Mouse (Mus musculus) stomach, postnatal 0 days (tissue): ENCODE measurements around the gene Aqp9. TPM values are rescaled to one million over a fixed set of nuclear protein-coding genes. Genes with fewer than 3 reads are reported as not detected.

Experiments used
- ATAC-seq: fragments of 200-750 bp; cut with Nextera tagmentation; 2 replicates; pipeline ENCODE4 v1.8.0; 2017; ENCODE audit not compliant: low FRiP score, low TSS enrichment
- DNase-seq: peaks from one replicate; pipeline ENCODE4 v3.0.0-alpha.2; 2016; ENCODE audit warnings: low spot score
- H3K27ac ChIP-seq: fragments of 300-500 bp; sonication (generic); replicated peaks from 2 replicates; pipeline ENCODE4 v1.5.1; 2014; ENCODE audit warnings: mild to moderate bottlenecking, control low read depth
- H3K27me3 ChIP-seq: fragments of 300-500 bp; sonication (generic); 2 replicates; pipeline ENCODE4 v1.6.1; 2014; ENCODE audit warnings: low read length; ENCODE audit not compliant: control insufficient read depth, insufficient read depth
- H3K36me3 ChIP-seq: fragments of 300-500 bp; sonication (generic); 2 replicates; pipeline ENCODE4 v1.6.1; 2014; ENCODE audit warnings: low read length, mixed read lengths; ENCODE audit not compliant: control insufficient read depth, insufficient read depth
- H3K4me1 ChIP-seq: fragments of 300-500 bp; sonication (generic); replicated peaks from 2 replicates; pipeline ENCODE4 v1.6.1; 2014; ENCODE audit warnings: antibody characterized with exemption; ENCODE audit not compliant: control insufficient read depth, insufficient read depth
- H3K4me2 ChIP-seq: fragments of 300-500 bp; sonication (generic); replicated peaks from 2 replicates; pipeline ENCODE4 v1.6.1; 2014; ENCODE audit warnings: low read depth, mild to moderate bottlenecking, control low read depth, moderate library complexity
- H3K4me3 ChIP-seq: fragments of 300-500 bp; sonication (generic); 2 replicates; pipeline ENCODE4 v1.5.1; 2014; ENCODE audit warnings: low read depth, low read length, control low read depth
- H3K9ac ChIP-seq: fragments of 300-500 bp; sonication (generic); 2 replicates; pipeline ENCODE4 v1.6.1; 2014; ENCODE audit warnings: mild to moderate bottlenecking, low read length, control low read depth, mixed read lengths
- H3K9me3 ChIP-seq: fragments of 300-500 bp; sonication (generic); 2 replicates; pipeline ENCODE4 v1.6.1; 2016; ENCODE audit warnings: low read length; ENCODE audit not compliant: control insufficient read depth
- CTCF ChIP-seq: IDR thresholded peaks from 2 replicates; pipeline ENCODE4 v1.5.1; 2016; ENCODE audit warnings: antibody characterized with exemption, low read depth, mild to moderate bottlenecking, moderate library complexity
- EP300 ChIP-seq: optimal IDR thresholded peaks from 2 replicates; pipeline ENCODE3; 2016; ENCODE audit warnings: antibody characterized with exemption
- WGBS: fragments of 180-500 bp; shearing (Covaris S2); extraction: QIAGEN DNeasy Blood & Tissue Kit; methylation state at CpG from one replicate; pipeline ENCODE4 v1.1.7; 2014; 5-methylcytosine and 5-hydroxymethylcytosine counted together
- polyA plus RNA-seq: library from polyadenylated mRNA; unstranded; fragments of >200 nt; fragmentation: Nextera tagmentation; extraction: Ambion mirVana; gene quantifications from 2 replicates; pipeline ENCODE4 v1.2.1, GENCODE M21; 2015

The Aqp9 gene
- polyA plus RNA-seq, 1 experiment from 2014 or later: 2.1 TPM

GRCm38 (mm10) chr9:71165510-71165909 is 3.0 kb downstream of the Aqp9 start:
- H3K27me3 ChIP-seq: no peaks in the 10 kb centered on the region
- ATAC-seq (no peak), DNase-seq (no peak)
- no peaks in the 10 kb centered on the region for H3K9me3 ChIP-seq
- no peak for TF ChIP-seq CTCF
- no peak for TF ChIP-seq EP300
- H3K9ac ChIP-seq: no peak overlapping the region
- no peak overlapping the region for H3K27ac ChIP-seq
- no peak overlapping the region for H3K4me2 ChIP-seq
- WGBS: 92% methylated on average over 2 of the region's 2 CpGs
- H3K36me3 ChIP-seq: no peaks in the 10 kb centered on the region
- H3K4me1 ChIP-seq: 0 out of 2 replicates have a peak, but pooled peaks cover 6% of the 10 kb centered on the region
- H3K4me3 ChIP-seq: no peak overlapping the region

- ATAC-seq (no peak), DNase-seq (no peak)
- H3K4me1 ChIP-seq: 0 out of 2 replicates have a peak, but pooled peaks cover 6% of the 10 kb centered on the region
- H3K9ac ChIP-seq: no peak overlapping the region
- H3K4me3 ChIP-seq: no peak overlapping the region
- TF ChIP-seq CTCF (no peak), EP300 (no peak)
- WGBS: 83% methylated on average over 6 of the region's 6 CpGs
- no peaks in the 10 kb centered on the region for H3K27me3 ChIP-seq
- H3K9me3 ChIP-seq: no peaks in the 10 kb centered on the region
- H3K36me3 ChIP-seq: no peaks in the 10 kb centered on the region
- H3K27ac ChIP-seq: no peak overlapping the region
- H3K4me2 ChIP-seq: no peak overlapping the region
These were observed 3.4 kb downstream of the Aqp9 start for GRCm38 (mm10) chr9:71165061-71165460.

DNA sequence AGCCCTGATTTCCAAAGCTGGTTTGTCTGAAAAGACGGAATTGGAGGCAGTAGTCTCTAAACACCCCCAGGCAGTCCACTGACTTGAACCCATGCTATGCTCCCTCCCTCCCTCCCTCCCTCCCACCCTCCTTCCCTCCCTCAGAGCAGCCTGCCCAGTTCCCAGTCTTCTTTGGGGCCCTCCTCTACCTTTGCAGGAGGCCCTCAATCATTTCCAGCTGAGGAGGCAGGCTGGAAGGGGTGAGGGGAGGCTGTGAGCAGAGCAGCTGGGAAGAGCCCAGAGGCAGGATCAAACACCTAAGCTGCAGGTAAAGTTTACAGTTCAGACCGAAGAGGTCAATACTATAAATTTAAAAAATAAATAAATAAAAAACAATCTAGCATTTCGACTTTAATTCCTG is 4.1 kb downstream of the Aqp9 start:
- H3K4me2 ChIP-seq: no peak overlapping the region
- H3K36me3 ChIP-seq: no peaks in the 10 kb centered on the region
- no peak overlapping the region for H3K9ac ChIP-seq
- H3K4me3 ChIP-seq: no peak overlapping the region
- DNase-seq: no peak
- H3K27ac ChIP-seq: no peak overlapping the region
- no peak for TF ChIP-seq EP300
- TF ChIP-seq CTCF: no peak
- no peak for ATAC-seq
- H3K4me1 ChIP-seq: 0 out of 2 replicates have a peak, but pooled peaks cover 6% of the 10 kb centered on the region
- H3K27me3 ChIP-seq: no peaks in the 10 kb centered on the region
- no peaks in the 10 kb centered on the region for H3K9me3 ChIP-seq
- WGBS: 65% methylated on average over 3 of the region's 3 CpGs

DNA sequence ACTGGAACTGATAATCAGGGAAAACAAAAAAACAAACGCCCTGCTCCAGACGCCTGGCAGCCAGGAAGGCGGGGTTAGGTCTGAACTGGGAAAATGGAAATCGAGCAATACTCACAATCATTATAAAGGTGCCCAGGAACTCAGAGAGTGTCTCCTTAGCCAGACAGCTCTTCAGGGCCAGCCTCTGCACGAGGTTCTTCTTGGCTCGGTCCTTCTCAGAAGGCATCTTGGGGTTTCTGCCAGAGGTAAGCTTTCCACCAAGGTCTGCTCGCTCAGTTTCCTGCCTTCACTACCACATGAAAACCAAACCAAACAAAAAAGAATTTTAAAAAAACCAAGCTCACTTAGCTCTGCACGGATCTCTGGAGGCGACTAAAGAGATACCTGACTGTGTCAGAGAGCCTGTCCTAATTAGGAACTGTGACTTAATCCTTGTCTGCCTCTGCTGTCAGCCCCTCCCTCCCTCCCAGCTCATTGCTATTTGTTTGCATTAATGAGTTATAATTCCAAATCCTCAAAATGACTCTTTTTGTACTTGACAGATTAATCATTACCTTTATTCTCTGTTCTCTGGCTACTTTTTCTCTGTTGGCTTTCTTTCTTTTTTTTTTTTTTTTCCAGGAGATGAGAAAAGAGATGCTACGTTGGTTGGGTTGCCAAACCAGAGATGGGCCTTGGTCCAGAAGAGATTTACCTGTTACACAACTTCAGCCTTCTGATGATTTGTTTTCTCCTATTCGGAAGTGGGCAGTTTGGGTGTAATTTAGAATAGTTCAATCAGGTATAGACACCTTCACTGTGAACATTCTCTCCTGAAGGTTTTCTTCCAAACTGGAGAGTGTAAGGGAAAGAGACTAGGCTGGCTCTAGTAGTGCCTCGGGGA is 5.4 kb downstream of the Aqp9 start:
- no peak overlapping the region for H3K9ac ChIP-seq
- DNase-seq: peak; percentile 12
- 50% methylated on average over 12 of the region's 12 CpGs for WGBS

GRCm38 (mm10) chr9:71162131-71162857 is 6.2 kb downstream of the Aqp9 start:
- WGBS: 81% methylated on average over 8 of the region's 8 CpGs
- no peak overlapping the region for H3K9ac ChIP-seq
- H3K27me3 ChIP-seq: no peaks in the 10 kb centered on the region
- no peaks in the 10 kb centered on the region for H3K9me3 ChIP-seq
- no peak for DNase-seq
- H3K4me3 ChIP-seq: no peak overlapping the region
- ATAC-seq: no peak
- H3K4me2 ChIP-seq: no peak overlapping the region
- H3K36me3 ChIP-seq: no peaks in the 10 kb centered on the region
- no peak overlapping the region for H3K27ac ChIP-seq
- no peaks in the 10 kb centered on the region for H3K4me1 ChIP-seq
- TF ChIP-seq CTCF (no peak), EP300 (no peak)

More for the DNA sequence above, 5.4 kb downstream of the Aqp9 start:
- 0 out of 2 replicates have a peak, but pooled peaks cover 4% of the 10 kb centered on the region for H3K4me1 ChIP-seq
- TF ChIP-seq CTCF (no peak), EP300 (no peak)
- no peaks in the 10 kb centered on the region for H3K27me3 ChIP-seq
- no peak for ATAC-seq
- H3K27ac ChIP-seq: no peak overlapping the region
- no peaks in the 10 kb centered on the region for H3K36me3 ChIP-seq
- no peaks in the 10 kb centered on the region for H3K9me3 ChIP-seq
- H3K4me2 ChIP-seq: no peak overlapping the region
- H3K4me3 ChIP-seq: no peak overlapping the region
